18 mouse cellular contexts compared by ENCODE assay signal in the genomic region with DNA sequence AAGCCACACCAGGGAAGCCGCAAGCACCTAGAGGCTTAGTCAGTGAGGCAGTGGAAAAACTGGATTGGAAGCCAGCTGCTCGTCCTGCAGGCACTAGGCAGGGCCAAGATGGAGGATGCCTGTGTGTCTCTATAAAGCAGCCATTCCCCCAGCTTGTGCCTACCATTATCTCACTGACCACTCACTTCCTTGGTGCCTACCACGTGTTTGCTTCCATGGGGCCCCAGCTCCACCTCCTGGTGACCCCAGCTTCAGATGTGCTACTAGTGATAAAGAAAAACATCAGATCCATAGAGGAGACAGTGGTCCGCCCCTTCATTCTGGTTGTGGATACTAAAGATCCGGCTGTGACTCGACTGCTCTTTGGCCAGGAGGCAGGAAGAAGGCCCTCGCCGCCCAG. TPM values are rescaled to one million over a fixed set of nuclear protein-coding genes. Genes with fewer than 3 reads are reported as not detected.
DNase-seq lines count a peak whose midpoint lies in the region; ATAC-seq and TF ChIP-seq lines count a peak whose summit lies in the region.
"Had no signal": no experiment of that assay in that cellular context is flagged by ENCODE, and none has a peak within 500 bp of the region (broad histone marks: within the 10 kb centered on the region; RNA-seq: fewer than 3 reads in every experiment).

No protein-coding gene starts in this region.

- ATAC-seq in intestine, postnatal 0 days: no peak
- ATAC-seq in intestine, embryonic 16.5 days: no peak
- peak; percentile 77 for ATAC-seq in G1E (ENCODE audit: extremely low read depth, insufficient number of reproducible peaks, low FRiP score, poor library complexity, severe bottlenecking)
- ATAC-seq in liver, postnatal 0 days: no peak

- H3K36me3 ChIP-seq in intestine, postnatal 0 days (ENCODE audit: control insufficient read depth, insufficient read depth): peaks cover 31% of the 10 kb centered on the region
- peaks cover 2% of the 10 kb centered on the region; the same call in 1 of the 2 replicates for H3K36me3 ChIP-seq in intestine, embryonic 16.5 days (ENCODE audit: control insufficient read depth, insufficient read depth, low read length)
- peaks cover 54% of the 10 kb centered on the region for H3K36me3 ChIP-seq in G1E (replicated peaks)
- peaks cover 35% of the 10 kb centered on the region for H3K36me3 ChIP-seq in liver, adult 2 months (ENCODE audit: control insufficient read depth, insufficient read depth, low read length)
- H3K36me3 ChIP-seq in liver, postnatal 0 days (replicated peaks; ENCODE audit: insufficient read depth, low read length): peaks cover 28% of the 10 kb centered on the region

- no peak overlapping the region for H3K27ac ChIP-seq in intestine, postnatal 0 days (ENCODE audit: low read depth, low read length)
- H3K27ac ChIP-seq in intestine, embryonic 16.5 days (ENCODE audit: low read length): no peak overlapping the region
- peak overlapping the region; percentile 76 for H3K27ac ChIP-seq in liver, adult 2 months (replicated peaks; ENCODE audit: insufficient read depth, low read depth, low read length)
- no peak overlapping the region for H3K27ac ChIP-seq in liver, postnatal 0 days (ENCODE audit: low read depth)
- H3K27ac ChIP-seq: embryonic facial prominence, embryonic 13.5 days; gastrocnemius, adult 2 months; neural tube, embryonic 12.5 days had no signal

- no peak overlapping the region for H3K4me3 ChIP-seq in intestine, postnatal 0 days (ENCODE audit: low read depth, low read length)
- no peak overlapping the region for H3K4me3 ChIP-seq in intestine, embryonic 16.5 days (ENCODE audit: low read length)
- peak overlapping the region; percentile 88 for H3K4me3 ChIP-seq in G1E (ENCODE audit: low read depth, low read length)
- no peak overlapping the region for H3K4me3 ChIP-seq in liver, adult 2 months (ENCODE audit: insufficient read depth, low read depth, low read length)
- no peak overlapping the region for H3K4me3 ChIP-seq in liver, postnatal 0 days (ENCODE audit: low read depth, low read length)
- H3K4me3 ChIP-seq: neural tube, embryonic 12.5 days had no signal

- no peaks in the 10 kb centered on the region for H3K4me1 ChIP-seq in intestine, postnatal 0 days (replicated peaks; ENCODE audit: control insufficient read depth, insufficient read depth, low read length)
- peaks cover 8% of the 10 kb centered on the region for H3K4me1 ChIP-seq in intestine, embryonic 16.5 days (ENCODE audit: control insufficient read depth, insufficient read depth, low read length)
- peaks cover 54% of the 10 kb centered on the region for H3K4me1 ChIP-seq in G1E (ENCODE audit: insufficient read depth, low read depth, low read length)
- H3K4me1 ChIP-seq in liver, adult 2 months (ENCODE audit: control insufficient read depth, insufficient read depth, low read length): peaks cover 8% of the 10 kb centered on the region
- H3K4me1 ChIP-seq in liver, postnatal 0 days (ENCODE audit: insufficient read depth): peaks cover 21% of the 10 kb centered on the region

- H3K9me3 ChIP-seq in intestine, postnatal 0 days (ENCODE audit: control insufficient read depth): no peaks in the 10 kb centered on the region
- H3K9me3 ChIP-seq in intestine, embryonic 16.5 days (ENCODE audit: control insufficient read depth, low read length): no peaks in the 10 kb centered on the region
- H3K9me3 ChIP-seq in G1E (replicated peaks): no peaks in the 10 kb centered on the region
- no peaks in the 10 kb centered on the region for H3K9me3 ChIP-seq in liver, postnatal 0 days (ENCODE audit: low read length)
- H3K9me3 ChIP-seq: embryonic facial prominence, embryonic 13.5 days; neural tube, embryonic 12.5 days had no signal

- no peak for TF ChIP-seq EP300 in liver, postnatal 0 days (IDR thresholded peaks at IDR 0.05; ENCODE audit: low read depth)

- no peaks in the 10 kb centered on the region for H3K27me3 ChIP-seq in intestine, postnatal 0 days (replicated peaks; ENCODE audit: control insufficient read depth, insufficient read depth, low read length)
- H3K27me3 ChIP-seq in intestine, embryonic 16.5 days (replicated peaks; ENCODE audit: control insufficient read depth, insufficient read depth, low read length): no peaks in the 10 kb centered on the region
- no peaks in the 10 kb centered on the region for H3K27me3 ChIP-seq in G1E (ENCODE audit: insufficient read depth, low read length)
- H3K27me3 ChIP-seq in liver, adult 2 months (ENCODE audit: control insufficient read depth, insufficient read depth, low read length): no peaks in the 10 kb centered on the region
- no peaks in the 10 kb centered on the region for H3K27me3 ChIP-seq in liver, postnatal 0 days (ENCODE audit: insufficient read depth, low read length)
- H3K27me3 ChIP-seq: embryonic facial prominence, embryonic 13.5 days; neural tube, embryonic 12.5 days had no signal

- peak overlapping the region; percentile 82; the same call in 1 of the 2 replicates for H3K4me2 ChIP-seq in intestine, postnatal 0 days (replicated peaks; ENCODE audit: low read depth)
- H3K4me2 ChIP-seq in intestine, embryonic 16.5 days (ENCODE audit: low read depth, low read length): no peak overlapping the region
- H3K4me2 ChIP-seq in liver, postnatal 0 days (ENCODE audit: low read depth, low read length): peak overlapping the region; percentile 77

- H3K9ac ChIP-seq in intestine, postnatal 0 days (ENCODE audit: low read depth, low read length): no peak overlapping the region
- H3K9ac ChIP-seq in intestine, embryonic 16.5 days (ENCODE audit: low read depth, low read length): no peak overlapping the region
- H3K9ac ChIP-seq in liver, adult 2 months (ENCODE audit: low read depth, low read length): peak overlapping the region; percentile 67
- H3K9ac ChIP-seq in liver, postnatal 0 days (replicated peaks): no peak overlapping the region; the same call in 1 of the 2 replicates
- H3K9ac ChIP-seq: neural tube, embryonic 12.5 days had no signal

- H3K79me2 ChIP-seq in liver, adult 2 months (ENCODE audit: control insufficient read depth, insufficient read depth, low read length): peaks cover 18% of the 10 kb centered on the region

- 80% methylated on average over 8 of the region's 8 CpGs for WGBS in intestine, postnatal 0 days
- WGBS in intestine, embryonic 16.5 days: 88% methylated on average over 8 of the region's 8 CpGs
- WGBS in liver, adult 2 months: 82% methylated on average over 8 of the region's 8 CpGs
- WGBS in liver, postnatal 0 days (ENCODE audit: insufficient replicate concordance): 65% methylated on average over 8 of the region's 8 CpGs

- no peak for TF ChIP-seq POLR2A in liver, adult 2 months (IDR thresholded peaks at IDR 0.05; ENCODE audit: extremely low read depth, insufficient read depth, low read length)

- peak; percentile 53 for DNase-seq in G1E (ENCODE audit: low spot score)
- no peak for DNase-seq in liver, adult 2 months (ENCODE audit: extremely low read depth, low read depth, low spot score)
- DNase-seq in liver, postnatal 0 days: no peak
- DNase-seq in kidney, adult 18-20 months: no peak
- no peak for DNase-seq in cerebellum, postnatal 14 days
- DNase-seq in right cerebral cortex, postnatal 36 days (ENCODE audit: low spot score in 2 of 2): no peak
- DNase-seq: cerebellum, adult 9-10 months; gastrocnemius, adult 2 months; kidney, adult 8-10 months; kidney, postnatal 36 days; left cerebral cortex, postnatal 4 days; lung, adult 18-20 months; lung, postnatal 14 days; thymus, postnatal 4 days had no signal

- TF ChIP-seq CTCF in intestine, postnatal 0 days (IDR thresholded peaks at IDR 0.05; ENCODE audit: low read depth): 0 out of 2 replicates have a peak, but pooled peaks have one; percentile 2
- no peak for TF ChIP-seq CTCF in G1E (IDR thresholded peaks at IDR 0.05; ENCODE audit: low read depth, low read length)
- TF ChIP-seq CTCF in liver, adult 2 months (IDR thresholded peaks at IDR 0.05; ENCODE audit: low read depth, low read length): no peak
- TF ChIP-seq CTCF in liver, postnatal 0 days (IDR thresholded peaks at IDR 0.05; ENCODE audit: low read depth): no peak

RNA-seq across cellular contexts. Expression of a gene that starts 2.9 kb away (rescaled TPM):
- polyA plus RNA-seq in intestine, postnatal 0 days (2015; fragmentation: Nextera tagmentation; extraction: Ambion mirVana): 14.9 and 16.2 TPM in 2 replicates
- polyA plus RNA-seq in intestine, embryonic 16.5 days (2015; fragmentation: Nextera tagmentation; extraction: Ambion mirVana): 12.9 and 14.2 TPM in 2 replicates
- total RNA-seq in G1E (2014; fragmentation: Nextera tagmentation) (61.2 and 69.3 TPM in 2 replicates), G1E (2017) (43.2 and 52.6 TPM in 2 replicates)
- polyA plus RNA-seq in G1E (2012): 10.6 and 10.7 TPM in 2 replicates
- total RNA-seq in liver, adult 2 months (2014; rRNA removed): 8.8 and 9.6 TPM in 2 replicates
- polyA plus RNA-seq in liver, adult 2 months (2012; rRNA removed): 6.1 and 7.0 TPM in 2 replicates
- 9.6 and 10.0 TPM in 2 replicates for polyA plus RNA-seq in liver, postnatal 0 days (2015; fragmentation: Nextera tagmentation; extraction: Ambion mirVana)
